Mouse (Mus musculus) liver, embryonic 14.5 days (tissue): ENCODE data around the gene Mical2. TPM values are rescaled to one million over a fixed set of nuclear protein-coding genes. Genes with fewer than 3 reads are reported as not detected.

Experiments used
- ATAC-seq: fragments of 200-750 bp; cut with Nextera tagmentation; 2 replicates; pipeline ENCODE4 v1.8.0; 2017; ENCODE audit warnings: moderate number of reproducible peaks, mild to moderate bottlenecking, moderate library complexity; ENCODE audit not compliant: insufficient read depth
- DNase-seq, 3 experiments: peaks; one replicate each; pipeline ENCODE4 v3.0.0-alpha.2; 2012 to 2013; ENCODE audit warnings: low read depth in 3 of 3, low spot score in 3 of 3
- H3K27ac ChIP-seq: fragments of 300-500 bp; sonication (generic); 2 replicates; pipeline ENCODE4 v1.5.1; 2014; ENCODE audit warnings: moderate library complexity, mild to moderate bottlenecking, control low read depth, inconsistent platforms
- H3K27me3 ChIP-seq: fragments of 300-500 bp; sonication (generic); 2 replicates; pipeline ENCODE4 v1.6.1; 2014; ENCODE audit warnings: mild to moderate bottlenecking, low read length, moderate library complexity; ENCODE audit not compliant: control insufficient read depth, insufficient read depth
- H3K36me3 ChIP-seq: fragments of 300-500 bp; sonication (generic); replicated peaks from 2 replicates; pipeline ENCODE4 v1.6.1; 2014; ENCODE audit warnings: low read depth; ENCODE audit not compliant: control insufficient read depth, insufficient read depth
- H3K4me1 ChIP-seq, 2 experiments: fragments of 200-500 bp in 1 of 2; fragments of 300-500 bp in 1 of 2; sonication (generic) in 1 of 2; replicated peaks; 2 replicates each; pipeline ENCODE4 v1.6.1; 2012 to 2014; ENCODE audit warnings: antibody characterized with exemption in 1 of 2, inconsistent platforms in 1 of 2, low read length in 1 of 2; ENCODE audit not compliant: control insufficient read depth in 2 of 2, insufficient read depth in 2 of 2
- H3K4me2 ChIP-seq: fragments of 300-500 bp; sonication (generic); 2 replicates; pipeline ENCODE4 v1.6.1; 2014; ENCODE audit warnings: low read depth, mild to moderate bottlenecking, control low read depth, moderate library complexity
- H3K4me3 ChIP-seq, 2 experiments: fragments of 200-500 bp in 1 of 2; fragments of 300-500 bp in 1 of 2; sonication (generic) in 1 of 2; 2 replicates each; pipeline ENCODE4 v1.5.1; 2012 to 2014; ENCODE audit warnings: low read depth in 2 of 2, low read length in 2 of 2, mild to moderate bottlenecking in 2 of 2, control low read depth in 1 of 2, inconsistent platforms in 1 of 2, moderate library complexity in 1 of 2; ENCODE audit not compliant: insufficient read depth in 1 of 2
- H3K9ac ChIP-seq: fragments of 300-500 bp; sonication (generic); replicated peaks from 2 replicates; pipeline ENCODE4 v1.6.1; 2014; ENCODE audit warnings: mild to moderate bottlenecking, control low read depth, moderate library complexity
- H3K9me3 ChIP-seq: fragments of 300-500 bp; sonication (generic); 2 replicates; pipeline ENCODE4 v1.6.1; 2016; ENCODE audit warnings: low read length, mixed read lengths; ENCODE audit not compliant: control insufficient read depth
- CTCF ChIP-seq: IDR thresholded peaks from 2 replicates; pipeline ENCODE4 v1.5.1; 2016; ENCODE audit warnings: antibody characterized with exemption, low read depth, control low read depth
- EP300 ChIP-seq: IDR thresholded peaks from 2 replicates; pipeline ENCODE4 v1.6.1; 2016; ENCODE audit warnings: antibody characterized with exemption, low read depth
- WGBS: fragments of 180-500 bp; shearing (Covaris S2); extraction: QIAGEN DNeasy Blood & Tissue Kit; methylation state at CpG from one replicate; pipeline ENCODE4 v1.1.7; 2014; ENCODE audit not compliant: insufficient replicate concordance; 5-methylcytosine and 5-hydroxymethylcytosine counted together
- polyA plus RNA-seq, 2 experiments: library from polyadenylated mRNA; depleted of rRNA in 1 of 2; stranded (reverse) in 1 of 2; unstranded in 1 of 2; fragments of >200 nt; fragmentation: Nextera tagmentation in 1 of 2; extraction: Ambion mirVana in 1 of 2; gene quantifications; 2 replicates each; pipeline versions ENCODE4 v1.2.1 to v1.2.3; 2012 to 2014

Gene Mical2
- polyA plus RNA-seq, 2 experiments = 1.2 to 1.4 TPM

DNA sequence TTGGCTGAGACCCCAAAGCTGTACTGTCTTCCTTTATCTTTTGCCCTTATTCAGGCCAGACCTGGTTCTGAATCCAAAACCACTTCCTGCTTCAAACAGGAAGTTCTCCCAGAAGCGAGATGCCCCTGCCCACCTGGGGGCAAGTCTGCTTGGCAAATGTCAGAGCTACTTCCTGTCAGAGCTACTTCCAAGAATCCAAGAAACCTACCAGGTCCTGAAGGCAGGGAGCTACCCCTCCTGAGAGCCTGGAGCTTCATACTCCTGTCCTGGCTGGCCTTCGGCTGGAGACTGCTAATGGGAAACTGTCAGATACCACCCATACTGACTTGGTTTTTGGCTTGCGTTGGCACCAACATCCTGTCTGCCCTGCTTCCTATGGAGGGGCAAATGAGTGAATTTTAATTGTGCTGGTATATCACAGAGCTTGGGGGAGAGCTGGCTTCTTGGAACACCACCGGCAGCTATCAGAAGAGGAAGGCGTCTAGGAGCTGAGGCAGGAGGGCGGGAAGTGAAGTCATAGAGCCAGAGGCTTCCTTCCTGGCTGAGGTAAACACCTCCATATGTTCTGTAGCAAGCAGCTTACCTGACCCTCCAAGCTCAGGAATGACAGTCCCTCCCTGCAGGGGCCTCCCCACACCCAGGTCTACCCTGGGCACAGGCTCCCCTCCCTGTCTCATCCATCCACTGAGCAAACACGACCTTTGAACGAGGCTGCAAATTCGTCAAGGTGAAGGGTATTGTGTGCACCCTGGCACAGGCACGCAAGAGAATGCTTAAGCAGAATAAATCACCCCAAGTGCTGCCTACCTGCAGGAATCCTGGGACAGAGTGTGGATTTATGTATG lies 17.1 kb upstream of the Mical2 start:
- H3K4me1 ChIP-seq = peaks cover 0 to 9% of the 10 kb centered on the region in 2 experiments; a peak in 3 of 4 replicates
- H3K9me3 ChIP-seq = no peaks in the 10 kb centered on the region
- no peak for DNase-seq
- H3K27ac ChIP-seq = no peak overlapping the region
- 37% methylated on average over 10 of the region's 10 CpGs for WGBS
- no peak for TF ChIP-seq CTCF
- TF ChIP-seq EP300 = no peak
- H3K9ac ChIP-seq = no peak overlapping the region
- no peaks in the 10 kb centered on the region for H3K36me3 ChIP-seq
- no peak overlapping the region for H3K4me3 ChIP-seq
- no peak overlapping the region for H3K4me2 ChIP-seq
- ATAC-seq = no peak
- H3K27me3 ChIP-seq = no peaks in the 10 kb centered on the region

DNA sequence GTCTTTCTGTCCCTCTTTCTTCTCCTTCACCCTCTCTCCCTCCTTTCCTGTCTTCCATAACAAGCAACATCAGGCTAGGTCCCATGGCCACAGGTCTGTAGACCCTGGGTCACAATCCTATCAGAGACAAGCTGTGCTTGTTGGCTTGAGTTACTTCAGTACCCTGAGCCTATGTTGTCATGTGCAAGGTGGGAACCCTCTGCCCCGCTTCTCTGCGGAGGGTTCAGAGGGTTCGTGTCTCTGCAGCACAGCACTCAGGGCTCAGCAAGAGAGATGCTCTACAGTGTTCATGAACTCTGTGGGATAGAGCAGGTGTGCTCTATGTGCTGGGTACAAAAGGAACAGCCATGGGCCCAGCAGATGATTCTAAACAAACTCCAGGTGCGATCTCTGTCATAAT lies 16.0 kb upstream of the Mical2 start:
- DNase-seq = no peak
- H3K4me2 ChIP-seq = no peak overlapping the region
- TF ChIP-seq CTCF (no peak), EP300 (no peak)

DNA sequence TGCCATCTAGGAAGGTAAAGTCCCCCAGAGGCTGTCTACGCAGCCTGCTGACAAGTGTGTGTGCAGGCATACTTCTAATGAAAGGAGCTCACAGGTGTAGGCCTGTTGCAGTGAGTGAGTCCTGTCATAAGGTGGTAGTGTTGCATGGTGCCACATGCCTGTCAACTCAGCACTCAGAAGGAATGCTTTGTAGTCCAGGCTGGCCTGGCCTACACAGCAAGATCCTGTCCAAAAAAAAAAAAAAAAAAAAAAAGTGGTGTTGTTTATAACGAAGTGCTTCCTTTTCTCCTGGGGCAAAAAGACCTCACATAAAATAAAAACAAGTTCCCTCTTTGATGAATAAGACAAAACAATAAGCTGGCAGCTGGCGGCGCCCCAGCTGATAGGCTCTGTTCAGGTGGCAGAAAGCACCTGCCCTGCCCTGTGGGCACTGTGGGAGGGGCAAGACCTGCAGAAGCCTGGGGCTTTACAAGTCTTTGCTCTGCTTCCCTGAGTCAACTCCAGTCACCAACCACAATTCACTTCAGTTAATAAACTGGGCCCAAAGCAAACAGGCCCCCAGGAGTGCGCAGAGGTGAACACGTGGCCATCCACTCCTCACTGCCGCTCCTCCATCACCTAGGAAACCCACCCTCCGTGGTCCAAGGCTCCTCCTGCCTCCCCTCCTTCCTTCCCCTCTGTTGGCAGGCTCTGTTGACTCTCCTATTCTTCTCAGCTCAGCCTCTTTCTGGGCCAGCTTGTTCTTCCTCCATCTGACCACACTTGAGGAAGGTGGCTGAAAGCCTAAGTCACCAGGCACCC lies 12.5 kb upstream of the Mical2 start:
- Histone ChIP-seq H3K9ac (no peak overlapping the region), H3K4me3 (no peak overlapping the region), H3K4me2 (no peak overlapping the region), H3K4me1 (peaks cover 0 to 12% of the 10 kb centered on the region in 2 experiments; a peak in 3 of 4 replicates), H3K27me3 (no peaks in the 10 kb centered on the region), H3K27ac (no peak overlapping the region), H3K9me3 (no peaks in the 10 kb centered on the region), H3K36me3 (no peaks in the 10 kb centered on the region)
- no peak for DNase-seq
- TF ChIP-seq EP300 = no peak
- TF ChIP-seq CTCF = peak; percentile 49
- ATAC-seq = no peak
- 47% methylated on average over 8 of the region's 8 CpGs for WGBS

More for the DNA sequence above, 16.0 kb upstream of the Mical2 start:
- WGBS = 72% methylated on average over 4 of the region's 4 CpGs
- Histone ChIP-seq H3K4me3 (no peak overlapping the region), H3K4me1 (peaks cover 0 to 9% of the 10 kb centered on the region in 2 experiments; a peak in 3 of 4 replicates), H3K36me3 (no peaks in the 10 kb centered on the region), H3K27ac (no peak overlapping the region), H3K9ac (no peak overlapping the region), H3K27me3 (no peaks in the 10 kb centered on the region), H3K9me3 (no peaks in the 10 kb centered on the region)
- ATAC-seq = no peak

DNA sequence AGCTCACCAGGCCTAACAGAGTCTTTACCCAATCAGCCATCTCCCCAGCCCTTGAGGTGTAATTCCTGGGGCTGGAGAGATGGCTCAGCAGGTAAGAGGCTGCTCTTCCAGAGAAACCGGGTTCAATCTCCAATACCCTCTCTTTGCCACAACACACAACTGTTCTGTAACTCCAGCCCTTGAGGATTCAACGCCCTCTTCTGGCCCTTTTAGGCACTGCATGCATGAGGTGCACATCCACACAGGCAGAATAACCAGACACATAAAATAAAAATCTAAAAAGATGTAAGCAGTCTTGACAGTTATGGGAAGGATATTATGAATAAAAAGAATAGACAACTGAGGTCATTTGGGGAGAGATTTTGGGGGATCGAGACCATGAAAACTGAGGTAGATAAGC lies 9.8 kb upstream of the Mical2 start:
- Histone ChIP-seq H3K27me3 (no peaks in the 10 kb centered on the region), H3K36me3 (no peaks in the 10 kb centered on the region), H3K9me3 (no peaks in the 10 kb centered on the region), H3K4me3 (no peak overlapping the region), H3K9ac (no peak overlapping the region), H3K4me1 (peaks cover 0 to 5% of the 10 kb centered on the region in 2 experiments; a peak in 2 of 4 replicates), H3K4me2 (no peak overlapping the region), H3K27ac (no peak overlapping the region)
- TF ChIP-seq EP300 = no peak
- peak; percentile 32; the same call in 1 of the 2 replicates for TF ChIP-seq CTCF
- WGBS = 60% methylated on average over 3 of the region's 3 CpGs
- ATAC-seq = no peak
- DNase-seq = no peak

DNA sequence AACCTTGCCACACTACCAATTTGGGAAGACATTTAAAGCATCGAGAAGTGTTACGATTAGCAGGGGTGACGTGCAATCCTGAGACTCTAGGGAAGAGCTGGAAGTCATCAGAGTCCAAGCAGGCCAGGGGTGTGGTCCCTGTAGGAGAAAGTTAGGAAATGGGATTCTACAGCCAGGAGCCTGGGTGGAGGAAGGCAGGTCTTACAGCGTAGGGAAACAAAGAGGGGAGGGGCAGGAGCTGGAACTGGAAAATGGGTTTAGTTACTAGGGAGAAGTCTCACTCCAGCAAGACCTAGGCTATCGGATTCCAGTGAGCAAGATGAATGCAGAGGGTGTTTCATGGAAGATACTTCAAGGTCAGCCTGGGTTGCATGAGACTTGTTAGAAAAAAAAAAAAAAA lies 8.9 kb upstream of the Mical2 start:
- 65% methylated on average over 5 of the region's 5 CpGs for WGBS
- no peak overlapping the region for H3K4me2 ChIP-seq
- ATAC-seq = no peak
- H3K27me3 ChIP-seq = no peaks in the 10 kb centered on the region
- H3K9me3 ChIP-seq = no peaks in the 10 kb centered on the region
- no peak overlapping the region for H3K4me3 ChIP-seq
- DNase-seq = no peak
- no peak overlapping the region for H3K9ac ChIP-seq
- TF ChIP-seq EP300 (no peak), CTCF (no peak)
- H3K4me1 ChIP-seq = peaks cover 0 to 5% of the 10 kb centered on the region in 2 experiments; a peak in 2 of 4 replicates
- H3K36me3 ChIP-seq = no peaks in the 10 kb centered on the region
- no peak overlapping the region for H3K27ac ChIP-seq
